Mouse (Mus musculus): ENCODE results near the gene Kmt2e. TPM values are rescaled to one million over a fixed set of nuclear protein-coding genes. Genes with fewer than 3 reads are reported as not detected.

Kmt2e gene
- total and polyA plus RNA-seq, 3 experiments, result 7.2 to 29.7 (median 21.3) TPM

DNA sequence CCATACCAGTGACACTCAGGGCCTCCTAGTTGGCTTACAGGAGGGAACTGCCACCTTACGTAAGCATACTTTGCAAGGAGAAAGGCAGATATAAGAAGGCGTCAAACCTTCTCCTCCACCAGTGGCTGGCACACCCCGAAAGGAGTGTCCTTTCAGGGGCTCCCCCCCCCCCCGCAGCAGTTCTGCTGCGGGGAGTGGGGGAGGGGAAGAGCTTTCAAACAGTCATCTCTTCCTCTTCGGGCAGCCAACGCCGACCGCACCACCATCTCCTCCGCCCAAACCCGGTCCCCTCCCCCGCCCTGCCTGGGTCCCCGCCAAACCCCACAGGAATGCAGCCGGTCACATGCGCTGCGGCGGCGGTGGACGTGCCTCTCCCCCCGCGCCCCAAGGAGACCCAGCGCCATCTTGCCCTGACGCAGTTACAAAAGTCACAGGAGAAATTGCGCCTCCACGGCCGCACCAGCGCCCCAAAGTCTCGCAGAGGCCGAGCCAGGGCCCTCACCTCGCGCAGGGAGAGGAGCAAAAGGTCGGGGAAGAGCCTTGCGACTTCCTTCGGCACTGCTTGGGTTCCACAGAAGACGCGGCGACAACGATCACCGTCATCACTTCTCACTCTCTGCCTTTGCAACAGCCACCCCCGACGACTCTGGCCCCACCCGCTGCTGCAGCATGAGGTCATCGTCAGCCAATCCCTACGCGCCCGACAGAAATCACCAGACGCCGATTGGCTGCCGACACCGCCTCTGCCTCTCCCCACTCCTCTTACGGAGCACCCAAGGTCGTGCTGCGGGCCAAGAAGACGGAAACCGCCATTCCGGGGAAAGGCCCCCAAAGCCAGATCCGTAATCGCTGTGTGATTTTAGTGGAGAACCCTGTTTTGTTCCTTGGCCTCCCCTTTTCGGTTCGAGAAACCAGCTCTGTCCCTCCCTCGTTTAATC lies 1.3 kb upstream of the Kmt2e start (continued):
- peak; percentile 97 for TF ChIP-seq BHLHE40 (IDR thresholded peaks at IDR 0.05; ENCODE audit: low read depth, low read length)

DNA sequence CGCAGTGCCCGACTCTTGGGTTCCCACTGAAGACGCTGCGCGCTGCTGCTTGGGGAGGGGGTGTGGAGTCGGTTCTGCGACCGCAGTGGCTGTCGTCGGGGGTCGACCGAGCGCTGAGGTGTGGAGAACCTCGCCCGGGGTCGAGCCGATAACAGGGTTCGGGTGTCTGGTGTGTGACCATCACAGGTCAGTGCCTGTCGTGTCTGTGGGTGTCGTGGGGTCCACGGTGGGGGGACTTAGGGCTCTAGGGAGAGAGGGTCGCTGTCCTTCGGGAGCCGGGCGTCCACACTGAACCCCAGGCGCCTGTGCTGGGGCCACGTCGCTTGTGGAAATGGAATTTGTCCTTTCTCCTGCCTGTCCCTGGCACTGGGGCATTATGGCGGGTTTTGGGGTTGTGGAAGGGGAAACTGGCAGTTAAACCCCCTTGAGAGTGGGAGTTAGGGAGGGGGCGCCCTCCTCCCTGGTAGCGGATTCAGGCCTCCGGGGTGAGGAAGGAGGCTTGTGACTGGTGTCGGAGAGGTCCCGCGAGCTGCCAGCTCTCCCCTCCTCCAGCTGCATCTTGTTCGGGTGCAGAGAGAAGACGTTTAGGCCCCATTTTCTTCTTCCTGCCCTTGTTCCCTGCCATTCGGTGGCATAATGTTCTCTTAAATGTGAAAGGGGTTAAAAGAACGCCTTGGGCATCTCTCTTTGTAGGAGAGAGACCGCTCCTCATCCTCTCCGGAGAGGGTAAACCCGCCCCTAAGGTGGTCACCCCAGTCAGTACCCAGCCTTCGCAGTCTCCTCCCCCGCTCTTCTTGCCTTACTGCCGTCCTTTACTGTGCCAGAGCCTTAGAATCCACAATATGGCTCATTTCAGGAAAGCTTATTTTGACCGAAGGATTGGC lies 599 bp downstream of the Kmt2e start:
- Histone ChIP-seq H3K9me3 (replicated peaks; ENCODE audit: low read length) (no peaks in the 10 kb centered on the region), H3K79me2 (replicated peaks; ENCODE audit: control insufficient read depth, extremely low read depth, insufficient read depth, poor library complexity, severe bottlenecking) (peaks cover 58% of the 10 kb centered on the region), H3K4me1 (ENCODE audit: control insufficient read depth in 1 of 2, insufficient read depth in 2 of 2) (peaks cover 2 to 9% of the 10 kb centered on the region in 2 experiments; a peak in 3 of 4 replicates), H3K36me3 (replicated peaks in 1 of 2; ENCODE audit: control insufficient read depth in 1 of 2, insufficient read depth in 1 of 2, low read length in 1 of 2) (peaks cover 0 to 2% of the 10 kb centered on the region in 2 experiments), H3K27me3 (replicated peaks) (no peaks in the 10 kb centered on the region), H3K27ac (ENCODE audit: insufficient read depth, low read depth) (peak overlapping the region; percentile 100), H3K4me3 (replicated peaks in 1 of 3; ENCODE audit: low read depth in 2 of 3, low read length in 2 of 3, poor library complexity in 1 of 3) (peak overlapping the region; percentile 70 to 98 (median 92)), H3K9ac (ENCODE audit: insufficient read depth, low read depth) (peak overlapping the region; percentile 89), H3K4me2 (ENCODE audit: insufficient read depth, low read depth, poor library complexity, severe bottlenecking) (no peak overlapping the region; the same call in 1 of the 2 replicates)
- no peak for TF ChIP-seq JUN (IDR thresholded peaks at IDR 0.05; ENCODE audit: insufficient read depth, low read depth, low read length)
- TF ChIP-seq MAZ (IDR thresholded peaks at IDR 0.05; ENCODE audit: low read depth, low read length), result 0 out of 2 replicates have a peak, but pooled peaks have one; percentile 18
- TF ChIP-seq POLR2A (IDR thresholded peaks at IDR 0.05; ENCODE audit: low read depth, low read length), result peak; percentile 57
- TF ChIP-seq SMC3 (IDR thresholded peaks at IDR 0.05; ENCODE audit: low read depth, low read length), result no peak
- TF ChIP-seq NRF1 (IDR thresholded peaks at IDR 0.05; ENCODE audit: low read depth, low read length), result no peak
- TF ChIP-seq MXI1 (IDR thresholded peaks at IDR 0.05; ENCODE audit: low read depth, low read length), result 0 out of 2 replicates have a peak, but pooled peaks have one; percentile 12
- TF ChIP-seq NELFE (IDR thresholded peaks at IDR 0.05; ENCODE audit: low read depth, low read length), result no peak; the same call in 1 of the 2 replicates
- 0 out of 4 replicates have a peak, but pooled peaks of 1 of the 2 experiments have one; percentile 0 for TF ChIP-seq CTCF (conservative IDR thresholded peaks at IDR 0.05 in 1 of 2, IDR thresholded peaks at IDR 0.05 in 1 of 2; ENCODE audit: low read depth in 2 of 2, low read length in 2 of 2)
- in situ Hi-C loops (cut with MboI; ENCODE audit: low pct_ligation_motif_present, low pct_unique_long_range_greater_than_20kb, low sequenced_read_pairs), result no loop called here
- DNase-seq (ENCODE audit: extremely low read depth), result no peak
- dilution Hi-C loops (cut with MboI; ENCODE audit: extremely low pct_ligation_motif_present, extremely low pct_unique_long_range_greater_than_20kb, low sequenced_read_pairs), result no loop called here

GRCm38 (mm10) chr5:23435482-23436125 lies 1.4 kb downstream of the Kmt2e start:
- Histone ChIP-seq H3K4me3 (replicated peaks in 1 of 3; ENCODE audit: low read depth in 2 of 3, low read length in 2 of 3, poor library complexity in 1 of 3) (peak overlapping the region; percentile 70 to 98 (median 92)), H3K9ac (ENCODE audit: insufficient read depth, low read depth) (peak overlapping the region; percentile 89), H3K27me3 (replicated peaks) (no peaks in the 10 kb centered on the region), H3K4me2 (ENCODE audit: insufficient read depth, low read depth, poor library complexity, severe bottlenecking) (peak overlapping the region; percentile 29), H3K4me1 (ENCODE audit: control insufficient read depth in 1 of 2, insufficient read depth in 2 of 2) (peaks cover 2 to 11% of the 10 kb centered on the region in 2 experiments; a peak in 3 of 4 replicates), H3K79me2 (replicated peaks; ENCODE audit: control insufficient read depth, extremely low read depth, insufficient read depth, poor library complexity, severe bottlenecking) (peaks cover 59% of the 10 kb centered on the region), H3K27ac (ENCODE audit: insufficient read depth, low read depth) (peak overlapping the region; percentile 100), H3K9me3 (replicated peaks; ENCODE audit: low read length) (no peaks in the 10 kb centered on the region), H3K36me3 (replicated peaks in 1 of 2; ENCODE audit: control insufficient read depth in 1 of 2, insufficient read depth in 1 of 2, low read length in 1 of 2) (peaks cover 0 to 2% of the 10 kb centered on the region in 2 experiments)
- DNase-seq (ENCODE audit: extremely low read depth), result no peak
- in situ Hi-C loops (cut with MboI; ENCODE audit: low pct_ligation_motif_present, low pct_unique_long_range_greater_than_20kb, low sequenced_read_pairs), result no loop called here
- dilution Hi-C loops (cut with MboI; ENCODE audit: extremely low pct_ligation_motif_present, extremely low pct_unique_long_range_greater_than_20kb, low sequenced_read_pairs), result no loop called here
- TF ChIP-seq USF1 (IDR thresholded peaks at IDR 0.05; ENCODE audit: low read depth, low read length), result no peak
- TF ChIP-seq SIN3A (IDR thresholded peaks at IDR 0.05; ENCODE audit: low read length), result peak; percentile 61
- TF ChIP-seq MXI1 (IDR thresholded peaks at IDR 0.05; ENCODE audit: low read depth, low read length), result peak; percentile 48; the same call in 1 of the 2 replicates
- no peak for TF ChIP-seq POLR2AphosphoS2 (IDR thresholded peaks at IDR 0.05; ENCODE audit: low read depth, low read length)
- TF ChIP-seq POLR2A (IDR thresholded peaks at IDR 0.05; ENCODE audit: low read depth, low read length), result peak; percentile 6; the same call in 1 of the 2 replicates
- TF ChIP-seq CHD1 (IDR thresholded peaks at IDR 0.05; ENCODE audit: low read depth, low read length), result peak; percentile 91

Data from CH12.LX (cell line).